Mouse (Mus musculus): ENCODE results near the gene Gm49383.

GRCm38 (mm10) chr12:69240876-69241275 lies 44.0 kb upstream of the Gm49383 start, which contains the start of gene Klhdc1:
- TF ChIP-seq CTCF (IDR thresholded peaks at IDR 0.05; ENCODE audit: low read depth) (no peak), EP300 (IDR thresholded peaks at IDR 0.05; ENCODE audit: low read depth) (no peak)

Data from liver, embryonic 14.5 days (tissue).